Mouse (Mus musculus): ENCODE measurements at regions not wholly inside any gene's neighbourhood (a gene's known extent, or its start where the extent isn't known, plus 50 kb on each side); places are given as distances from the start of the nearest gene placed in this dataset.

DNA sequence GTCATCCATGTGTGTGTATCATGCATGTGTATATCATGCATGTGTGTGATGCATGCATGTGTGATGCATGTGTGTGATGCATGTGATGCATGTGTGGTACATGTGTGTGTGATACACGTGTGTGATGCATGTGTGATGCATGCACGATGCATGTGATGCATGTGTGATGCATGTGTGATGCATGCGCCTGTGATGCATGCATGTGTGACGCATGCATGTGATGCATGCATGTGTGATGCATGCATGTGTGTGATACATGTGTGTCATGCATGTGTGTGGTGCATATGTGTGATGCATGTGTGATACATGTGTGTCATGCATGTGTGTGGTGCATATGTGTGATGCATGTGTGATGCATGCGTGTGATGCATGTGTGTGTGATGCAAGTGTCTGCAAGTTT is 108.1 kb upstream of the Zfp217 start:
- H3K4me1 ChIP-seq = no peaks in the 10 kb centered on the region
- no peak overlapping the region for H3K4me3 ChIP-seq
- H3K4me2 ChIP-seq (replicated peaks) = no peak overlapping the region
- H3K9me3 ChIP-seq = no peaks in the 10 kb centered on the region
- H3K27me3 ChIP-seq = no peaks in the 10 kb centered on the region
- H3K36me3 ChIP-seq = no peaks in the 10 kb centered on the region
- WGBS = 88% methylated on average over 5 of the region's 5 CpGs
- H3K9ac ChIP-seq = no peak overlapping the region
- ATAC-seq (ENCODE audit: low FRiP score, low read depth) = no peak
- H3K27ac ChIP-seq = no peak overlapping the region

- Histone ChIP-seq H3K4me1 (no peaks in the 10 kb centered on the region), H3K27ac (no peak overlapping the region), H3K4me2 (replicated peaks) (no peak overlapping the region), H3K9ac (no peak overlapping the region), H3K36me3 (no peaks in the 10 kb centered on the region), H3K4me3 (no peak overlapping the region), H3K27me3 (no peaks in the 10 kb centered on the region), H3K9me3 (no peaks in the 10 kb centered on the region)
- 93% methylated on average over 2 of the region's 2 CpGs for WGBS
- no peak for ATAC-seq (ENCODE audit: low FRiP score, low read depth)
Observed at GRCm38 (mm10) chr2:170255533-170255932, 107.6 kb upstream of the Zfp217 start.

GRCm38 (mm10) chr2:170253681-170254440 is 106.0 kb upstream of the Zfp217 start:
- Histone ChIP-seq H3K4me2 (replicated peaks) (no peak overlapping the region), H3K4me1 (no peaks in the 10 kb centered on the region), H3K9me3 (no peaks in the 10 kb centered on the region), H3K36me3 (no peaks in the 10 kb centered on the region), H3K9ac (no peak overlapping the region), H3K27ac (no peak overlapping the region), H3K4me3 (no peak overlapping the region), H3K27me3 (no peaks in the 10 kb centered on the region)
- 71% methylated on average over 9 of the region's 9 CpGs for WGBS
- no peak for ATAC-seq (ENCODE audit: low FRiP score, low read depth)

- Histone ChIP-seq H3K4me1 (no peaks in the 10 kb centered on the region), H3K9ac (no peak overlapping the region), H3K4me3 (no peak overlapping the region), H3K4me2 (replicated peaks) (no peak overlapping the region), H3K9me3 (no peaks in the 10 kb centered on the region), H3K27ac (no peak overlapping the region), H3K36me3 (no peaks in the 10 kb centered on the region), H3K27me3 (no peaks in the 10 kb centered on the region)
- WGBS = 70% methylated on average over 14 of the region's 14 CpGs
- no peak for ATAC-seq (ENCODE audit: low FRiP score, low read depth)
Observed at GRCm38 (mm10) chr2:170252255-170253034, 104.5 kb upstream of the Zfp217 start.

GRCm38 (mm10) chr2:170250680-170251079 is 102.8 kb upstream of the Zfp217 start:
- H3K27ac ChIP-seq = no peak overlapping the region
- H3K4me3 ChIP-seq = no peak overlapping the region
- no peaks in the 10 kb centered on the region for H3K36me3 ChIP-seq
- no peaks in the 10 kb centered on the region for H3K9me3 ChIP-seq
- H3K4me1 ChIP-seq = no peaks in the 10 kb centered on the region
- ATAC-seq (ENCODE audit: low FRiP score, low read depth) = no peak
- H3K9ac ChIP-seq = no peak overlapping the region
- no peak overlapping the region for H3K4me2 ChIP-seq (replicated peaks)
- peaks cover 12% of the 10 kb centered on the region for H3K27me3 ChIP-seq
- 95% methylated on average over 2 of the region's 2 CpGs for WGBS

GRCm38 (mm10) chr2:170247702-170248445 is 100.0 kb upstream of the Zfp217 start:
- Histone ChIP-seq H3K4me3 (no peak overlapping the region), H3K9ac (no peak overlapping the region), H3K27me3 (peaks cover 12% of the 10 kb centered on the region), H3K27ac (no peak overlapping the region), H3K4me2 (replicated peaks) (no peak overlapping the region), H3K36me3 (no peaks in the 10 kb centered on the region), H3K9me3 (no peaks in the 10 kb centered on the region), H3K4me1 (no peaks in the 10 kb centered on the region)
- WGBS = 47% methylated on average over 11 of the region's 11 CpGs
- ATAC-seq (ENCODE audit: low FRiP score, low read depth) = no peak

- Histone ChIP-seq H3K4me1 (no peaks in the 10 kb centered on the region), H3K27ac (no peak overlapping the region), H3K9ac (no peak overlapping the region), H3K9me3 (no peaks in the 10 kb centered on the region), H3K36me3 (no peaks in the 10 kb centered on the region), H3K4me3 (no peak overlapping the region), H3K27me3 (peaks cover 12% of the 10 kb centered on the region), H3K4me2 (replicated peaks) (no peak overlapping the region)
- no peak for ATAC-seq (ENCODE audit: low FRiP score, low read depth)
- WGBS = 55% methylated on average over 12 of the region's 12 CpGs
Observed at GRCm38 (mm10) chr2:170245637-170246341, 97.9 kb upstream of the Zfp217 start.

DNA sequence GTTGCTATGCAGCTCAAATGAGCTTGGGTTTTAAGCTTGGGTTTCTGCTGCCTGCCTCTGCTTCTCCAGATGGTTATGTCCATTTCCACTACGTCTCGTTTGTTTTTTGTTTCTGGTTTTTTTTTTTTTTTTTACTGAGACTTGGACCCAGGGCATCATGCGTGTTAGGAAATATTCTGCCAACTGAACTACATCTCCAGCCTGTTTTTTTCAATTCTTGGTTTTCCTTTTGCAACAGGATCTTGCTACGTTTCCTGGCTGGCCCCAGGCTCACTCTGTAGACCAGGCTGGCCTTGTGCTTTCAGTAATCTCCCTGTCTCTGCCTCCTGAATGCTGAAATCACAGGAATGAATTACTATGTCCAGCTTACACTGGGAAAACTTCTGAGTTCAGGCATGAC is 96.2 kb upstream of the Zfp217 start:
- H3K27ac ChIP-seq = no peak overlapping the region
- H3K4me2 ChIP-seq (replicated peaks) = no peak overlapping the region
- H3K36me3 ChIP-seq = no peaks in the 10 kb centered on the region
- no peaks in the 10 kb centered on the region for H3K9me3 ChIP-seq
- peaks cover 12% of the 10 kb centered on the region for H3K27me3 ChIP-seq
- no peaks in the 10 kb centered on the region for H3K4me1 ChIP-seq
- no peak for ATAC-seq (ENCODE audit: low FRiP score, low read depth)
- no peak overlapping the region for H3K9ac ChIP-seq
- H3K4me3 ChIP-seq = no peak overlapping the region
- WGBS = 71% methylated on average over 4 of the region's 4 CpGs

- H3K9ac ChIP-seq = no peak overlapping the region
- no peaks in the 10 kb centered on the region for H3K27me3 ChIP-seq
- H3K4me2 ChIP-seq (replicated peaks) = no peak overlapping the region
- H3K9me3 ChIP-seq = no peaks in the 10 kb centered on the region
- WGBS = 79% methylated on average over 1 of the region's 1 CpGs
- ATAC-seq (ENCODE audit: low FRiP score, low read depth) = no peak
- H3K4me3 ChIP-seq = no peak overlapping the region
- H3K36me3 ChIP-seq = no peaks in the 10 kb centered on the region
- no peak overlapping the region for H3K27ac ChIP-seq
- H3K4me1 ChIP-seq = peaks cover 8% of the 10 kb centered on the region; the same call in 1 of the 2 replicates
Observed at GRCm38 (mm10) chr2:170237959-170238358, 90.1 kb upstream of the Zfp217 start.

DNA sequence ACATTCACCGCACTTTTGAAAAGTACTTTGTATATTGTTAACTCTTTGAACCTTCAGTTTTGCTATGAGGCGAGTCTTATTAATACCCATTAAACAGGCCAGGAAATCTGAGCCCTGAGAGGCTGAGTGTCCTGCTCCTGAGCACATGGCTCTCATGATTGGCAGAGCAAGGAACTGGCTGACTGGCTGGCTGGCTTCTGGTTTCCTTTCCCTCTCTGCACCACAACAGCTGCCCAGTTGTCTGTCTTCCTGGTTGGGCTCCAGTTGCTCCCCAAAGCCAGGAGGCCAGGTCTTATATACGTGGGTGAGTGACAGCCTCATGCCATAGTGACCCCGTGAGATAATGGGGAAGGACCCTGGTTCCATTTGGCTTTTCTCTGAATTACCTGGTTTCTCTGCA is 85.5 kb upstream of the Zfp217 start:
- ATAC-seq (ENCODE audit: low FRiP score, low read depth) = no peak
- Histone ChIP-seq H3K27ac (no peak overlapping the region), H3K27me3 (no peaks in the 10 kb centered on the region), H3K4me3 (no peak overlapping the region), H3K4me1 (peaks cover 9% of the 10 kb centered on the region; the same call in 1 of the 2 replicates), H3K36me3 (no peaks in the 10 kb centered on the region), H3K9ac (no peak overlapping the region), H3K4me2 (replicated peaks) (no peak overlapping the region), H3K9me3 (no peaks in the 10 kb centered on the region)
- WGBS = 54% methylated on average over 4 of the region's 4 CpGs

DNA sequence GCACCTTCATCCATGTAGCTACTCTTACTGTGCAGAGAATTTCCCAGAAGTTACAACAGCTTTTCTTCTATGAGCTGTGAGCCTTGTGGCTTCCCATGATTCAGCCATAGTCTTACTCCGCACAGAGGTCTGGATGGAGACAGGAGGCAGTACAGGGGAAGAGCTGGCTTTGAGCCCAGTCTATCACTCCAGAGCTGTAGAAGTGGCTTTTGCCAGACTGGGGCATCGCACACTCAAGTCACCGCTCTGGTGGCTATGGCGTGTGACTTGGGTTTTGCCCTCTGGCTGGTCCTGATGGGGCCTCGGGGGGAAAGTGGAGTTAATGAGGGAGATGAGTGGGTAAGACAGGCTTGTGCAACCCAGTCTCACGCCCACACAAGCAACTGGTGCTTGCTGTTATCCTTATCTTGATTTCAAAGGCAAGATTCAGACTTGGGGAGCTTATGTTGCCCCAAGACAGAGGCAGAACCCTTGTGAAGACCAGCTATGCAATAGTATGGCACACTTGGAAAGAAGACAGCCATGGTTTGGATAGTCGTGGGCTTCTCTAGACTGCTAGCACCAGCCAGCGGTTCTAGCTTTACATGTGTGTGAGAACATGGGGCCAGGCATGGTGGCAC is 81.7 kb upstream of the Zfp217 start:
- 86% methylated on average over 8 of the region's 8 CpGs for WGBS
- no peak for ATAC-seq (ENCODE audit: low FRiP score, low read depth)
- H3K9me3 ChIP-seq = no peaks in the 10 kb centered on the region

More for the DNA sequence above, 81.7 kb upstream of the Zfp217 start:
- Histone ChIP-seq H3K4me3 (no peak overlapping the region), H3K27me3 (no peaks in the 10 kb centered on the region), H3K9ac (no peak overlapping the region), H3K4me1 (peaks cover 4% of the 10 kb centered on the region; the same call in 1 of the 2 replicates), H3K27ac (no peak overlapping the region), H3K4me2 (replicated peaks) (no peak overlapping the region), H3K36me3 (no peaks in the 10 kb centered on the region)

Data from limb, embryonic 13.5 days (tissue).